Mouse (Mus musculus): Measurements from ENCODE around the gene Psmc6. TPM values are rescaled to one million over a fixed set of nuclear protein-coding genes. Genes with fewer than 3 reads are reported as not detected.

Psmc6 gene
- total RNA-seq, 2 experiments from 2014 or later: 109 to 113 TPM

- peak; percentile 99 for DNase-seq
These were observed 21.6 kb downstream of the Psmc6 start, which contains the start of gene Styx for GRCm38 (mm10) chr14:45350931-45351859. TSS of gene Styx (plus strand) at chr14:45351093.

- peak; percentile 71 for DNase-seq
These were observed 34.9 kb downstream of the Psmc6 start for GRCm38 (mm10) chr14:45364211-45365195.

- DNase-seq: no peak
These were observed 35.6 kb downstream of the Psmc6 start for GRCm38 (mm10) chr14:45365196-45365587.

- no peak for DNase-seq
These were observed 49.2 kb downstream of the Psmc6 start for GRCm38 (mm10) chr14:45378771-45379170.

GRCm38 (mm10) chr14:45380756-45381155, 51.2 kb downstream of the Psmc6 start:
- no peak for DNase-seq

GRCm38 (mm10) chr14:45382912-45383311, 53.3 kb downstream of the Psmc6 start:
- no peak for DNase-seq

GRCm38 (mm10) chr14:45385596-45385995, 56.0 kb downstream of the Psmc6 start:
- no peak for DNase-seq

GRCm38 (mm10) chr14:45387480-45387879, 57.9 kb downstream of the Psmc6 start:
- DNase-seq: no peak

GRCm38 (mm10) chr14:45388345-45389181, 59.0 kb downstream of the Psmc6 start:
- DNase-seq: peak; percentile 98

GRCm38 (mm10) chr14:45389194-45389593, 59.6 kb downstream of the Psmc6 start:
- DNase-seq: no peak

Other genes starting within 250 kb of the Psmc6 start
- 1 to 10 TPM; 1.1 to 3.4 TPM for gene Gpr137c, start 110.1 kb upstream of the Psmc6 start, total RNA-seq (2021)
- gene Txndc16, start 109.5 kb upstream of the Psmc6 start, total RNA-seq (2021): 10 to 100 TPM; 13.7 to 20.6 TPM
- 10 to 100 TPM; 29.8 to 34.6 TPM for gene Ero1l, start 11.0 kb upstream of the Psmc6 start, total RNA-seq (2021)
- gene Styx, start 21.3 kb downstream of the Psmc6 start, total RNA-seq (2021): 10 to 100 TPM; 29.8 to 41.3 TPM
- gene Gnpnat1, start 75.1 kb downstream of the Psmc6 start, total RNA-seq (2021): 10 to 100 TPM; 31.9 to 36.4 TPM
- gene Fermt2, start 200.3 kb downstream of the Psmc6 start, total RNA-seq (2021): 100 to 1,000 TPM; 160 to 178 TPM